ENCODE assay signal across 9 mouse cellular contexts in the genomic region with DNA sequence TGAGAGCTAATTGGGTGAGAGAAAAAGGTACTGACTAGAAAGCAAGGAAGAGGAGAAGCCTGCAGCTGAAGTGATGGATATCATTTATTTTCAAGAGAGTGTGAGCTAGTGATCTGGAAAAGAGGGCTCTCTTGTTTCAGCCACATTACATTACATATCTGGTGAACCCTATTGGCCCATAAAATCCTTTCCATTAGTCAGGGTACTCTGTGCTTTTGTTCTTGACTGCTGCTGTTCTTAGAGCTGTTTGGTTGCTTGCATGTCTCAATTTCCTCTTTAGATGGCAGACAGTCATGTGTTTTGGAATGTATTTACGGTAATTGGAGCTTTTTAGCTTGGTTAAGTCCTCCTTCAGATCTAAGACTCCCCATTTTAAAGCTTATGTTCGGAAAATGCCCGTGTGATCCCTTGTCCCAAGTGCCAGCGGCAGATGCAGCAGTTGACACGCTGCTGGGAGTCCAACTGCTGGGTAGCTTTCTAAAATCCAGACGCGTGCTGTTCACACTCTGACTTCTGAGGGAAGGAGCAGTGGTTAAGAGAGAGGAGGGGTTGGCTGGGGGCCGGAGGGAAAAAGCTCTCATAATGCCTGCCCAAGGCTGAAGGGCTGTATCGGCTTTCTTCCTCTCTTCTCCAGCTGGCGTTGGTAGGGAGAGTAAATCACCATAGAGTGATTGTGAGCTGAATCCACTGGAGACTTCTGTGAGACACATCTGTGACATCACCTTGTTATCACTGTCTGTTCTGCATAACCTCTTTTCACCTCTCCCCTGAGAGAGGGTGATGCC.
A peak's percentile ranks its signal among the peaks of the same experiment; 100 is the strongest.
DNase-seq lines count a peak whose midpoint lies in the region; ATAC-seq and TF ChIP-seq lines count a peak whose summit lies in the region.
"Had no signal": no experiment of that assay in that cellular context is flagged by ENCODE, and none has a peak within 500 bp of the region (broad histone marks: within the 10 kb centered on the region; RNA-seq: fewer than 3 reads in every experiment).

No protein-coding gene starts in this region.

- 0 out of 2 replicates have a peak, but pooled peaks cover 3% of the 10 kb centered on the region for H3K36me3 ChIP-seq in kidney, embryonic 16.5 days (ENCODE audit: insufficient read depth, low read length)
- peaks cover 6% of the 10 kb centered on the region; the same call in 1 of the 2 replicates for H3K36me3 ChIP-seq in embryonic facial prominence, embryonic 15.5 days
- peaks cover 7% of the 10 kb centered on the region for H3K36me3 ChIP-seq in hindbrain, embryonic 14.5 days (replicated peaks; ENCODE audit: control insufficient read depth, insufficient read depth)
- no peaks in the 10 kb centered on the region for H3K36me3 ChIP-seq in neural tube, embryonic 14.5 days (ENCODE audit: control insufficient read depth, insufficient read depth, low read length)

- 0 out of 2 replicates have a peak, but pooled peaks cover 3% of the 10 kb centered on the region for H3K9me3 ChIP-seq in kidney, embryonic 16.5 days (ENCODE audit: low read length)
- H3K9me3 ChIP-seq in embryonic facial prominence, embryonic 15.5 days (replicated peaks), result no peaks in the 10 kb centered on the region
- H3K9me3 ChIP-seq in hindbrain, embryonic 14.5 days (ENCODE audit: control insufficient read depth, low read length), result no peaks in the 10 kb centered on the region
- no peaks in the 10 kb centered on the region for H3K9me3 ChIP-seq in neural tube, embryonic 14.5 days (ENCODE audit: control insufficient read depth, low read length)

- intact Hi-C loops in left cerebral cortex, postnatal 14 days (cut with DNase I), result no loop called here

- ATAC-seq in kidney, embryonic 16.5 days (ENCODE audit: low FRiP score, low TSS enrichment), result peak; percentile 67; the same call in 1 of the 2 replicates
- ATAC-seq in embryonic facial prominence, embryonic 15.5 days (ENCODE audit: insufficient number of reproducible peaks, low FRiP score, low TSS enrichment, low read depth), result peak; percentile 63; the same call in 1 of the 2 replicates
- no peak for ATAC-seq in hindbrain, embryonic 14.5 days (ENCODE audit: low FRiP score)
- ATAC-seq in neural tube, embryonic 14.5 days (ENCODE audit: low read depth), result no peak; the same call in 1 of the 2 replicates
- ATAC-seq: liver, postnatal 0 days had no signal

- DNase-seq in kidney, postnatal 36 days, result no peak
- no peak for DNase-seq in hindbrain, embryonic 14.5 days (ENCODE audit: low spot score)
- no peak for DNase-seq in urinary bladder, postnatal 25 days (ENCODE audit: low spot score)
- DNase-seq in left cerebral cortex, postnatal 14 days (ENCODE audit: low spot score in 2 of 2), result no peak
- no peak for DNase-seq in layer of hippocampus, adult 2 months (ENCODE audit: low spot score in 2 of 2)
- DNase-seq: liver, postnatal 0 days had no signal

- no peak overlapping the region for H3K4me2 ChIP-seq in kidney, embryonic 16.5 days (replicated peaks; ENCODE audit: low read depth, low read length)
- 0 out of 2 replicates have a peak overlapping the region, but pooled peaks have one; percentile 6 for H3K4me2 ChIP-seq in embryonic facial prominence, embryonic 15.5 days (replicated peaks)
- H3K4me2 ChIP-seq in hindbrain, embryonic 14.5 days (replicated peaks), result peak overlapping the region; percentile 23; the same call in 1 of the 2 replicates
- peak overlapping the region; percentile 7; the same call in 1 of the 2 replicates for H3K4me2 ChIP-seq in neural tube, embryonic 14.5 days (ENCODE audit: low read depth, low read length)

- H3K4me3 ChIP-seq in kidney, embryonic 16.5 days (ENCODE audit: low read length), result no peak overlapping the region
- no peak overlapping the region for H3K4me3 ChIP-seq in embryonic facial prominence, embryonic 15.5 days (replicated peaks)
- no peak overlapping the region for H3K4me3 ChIP-seq in hindbrain, embryonic 14.5 days (replicated peaks; ENCODE audit: low read length)
- H3K4me3 ChIP-seq in neural tube, embryonic 14.5 days (ENCODE audit: low read depth, low read length), result no peak overlapping the region
- no peak overlapping the region for H3K4me3 ChIP-seq in layer of hippocampus, adult 2 months

- peak overlapping the region; percentile 22 for H3K27ac ChIP-seq in kidney, embryonic 16.5 days (ENCODE audit: low read length)
- 0 out of 2 replicates have a peak overlapping the region, but pooled peaks have one; percentile 44 for H3K27ac ChIP-seq in embryonic facial prominence, embryonic 15.5 days (replicated peaks)
- peak overlapping the region; percentile 62; the same call in 1 of the 2 replicates for H3K27ac ChIP-seq in hindbrain, embryonic 14.5 days
- H3K27ac ChIP-seq in neural tube, embryonic 14.5 days (ENCODE audit: low read depth, low read length), result peak overlapping the region; percentile 71
- no peak overlapping the region for H3K27ac ChIP-seq in layer of hippocampus, adult 2 months

- 22% methylated on average over 10 of the region's 10 CpGs for WGBS in kidney, embryonic 16.5 days
- 18% methylated on average over 10 of the region's 10 CpGs for WGBS in embryonic facial prominence, embryonic 15.5 days
- 47% methylated on average over 10 of the region's 10 CpGs for WGBS in hindbrain, embryonic 14.5 days
- 27% methylated on average over 10 of the region's 10 CpGs for WGBS in neural tube, embryonic 14.5 days

- no peaks in the 10 kb centered on the region for H3K27me3 ChIP-seq in kidney, embryonic 16.5 days (ENCODE audit: insufficient read depth, low read length)
- H3K27me3 ChIP-seq in embryonic facial prominence, embryonic 15.5 days, result no peaks in the 10 kb centered on the region
- no peaks in the 10 kb centered on the region for H3K27me3 ChIP-seq in hindbrain, embryonic 14.5 days (ENCODE audit: control insufficient read depth, insufficient read depth, low read length)
- H3K27me3 ChIP-seq in neural tube, embryonic 14.5 days (ENCODE audit: control insufficient read depth, insufficient read depth, low read length), result no peaks in the 10 kb centered on the region

- peaks cover 14% of the 10 kb centered on the region for H3K4me1 ChIP-seq in kidney, embryonic 16.5 days (ENCODE audit: insufficient read depth, low read length)
- peaks cover 9% of the 10 kb centered on the region for H3K4me1 ChIP-seq in embryonic facial prominence, embryonic 15.5 days
- peaks cover 9% of the 10 kb centered on the region; the same call in 1 of the 2 replicates for H3K4me1 ChIP-seq in hindbrain, embryonic 14.5 days (replicated peaks; ENCODE audit: control insufficient read depth, insufficient read depth, low read length)
- 0 out of 2 replicates have a peak, but pooled peaks cover 8% of the 10 kb centered on the region for H3K4me1 ChIP-seq in neural tube, embryonic 14.5 days (ENCODE audit: control insufficient read depth, insufficient read depth, low read length)

- 0 out of 2 replicates have a peak overlapping the region, but pooled peaks have one; percentile 22 for H3K9ac ChIP-seq in kidney, embryonic 16.5 days (replicated peaks; ENCODE audit: low read length)
- H3K9ac ChIP-seq in embryonic facial prominence, embryonic 15.5 days, result no peak overlapping the region
- H3K9ac ChIP-seq in hindbrain, embryonic 14.5 days, result no peak overlapping the region
- H3K9ac ChIP-seq in neural tube, embryonic 14.5 days (replicated peaks; ENCODE audit: low read depth, low read length), result peak overlapping the region; percentile 34; the same call in 1 of the 2 replicates
- H3K9ac ChIP-seq: liver, postnatal 0 days had no signal

- TF ChIP-seq CTCF in layer of hippocampus, adult 2 months (conservative IDR thresholded peaks at IDR 0.05), result no peak

Comparison
In these comparisons a context has a peak if more than half of its experiments do, and no peak if none do; other contexts are left out.
1. ATAC-seq: peak in kidney, embryonic 16.5 days (single experiment) and embryonic facial prominence, embryonic 15.5 days (single experiment); none in hindbrain, embryonic 14.5 days (single experiment) and neural tube, embryonic 14.5 days (single experiment).
2. H3K9ac ChIP-seq: peak in kidney, embryonic 16.5 days (single experiment) and neural tube, embryonic 14.5 days (single experiment); none in embryonic facial prominence, embryonic 15.5 days (single experiment) and hindbrain, embryonic 14.5 days (single experiment).